Mouse (Mus musculus) C2C12 (cell line): ENCODE results near the gene Hexa.

Experiments used
- CEBPB ChIP-seq: IDR thresholded peaks from one replicate; pipeline ENCODE4 v1.6.1; 2011; ENCODE audit warnings: low read depth, mild to moderate bottlenecking, control low read depth, moderate library complexity
- CTCF ChIP-seq: IDR thresholded peaks from one replicate; pipeline ENCODE4 v1.5.1; 2011; ENCODE audit not compliant: control insufficient read depth, insufficient read depth, insufficient read length
- MYOD1 ChIP-seq: IDR thresholded peaks from one replicate; pipeline ENCODE4 v1.6.1; 2011; ENCODE audit warnings: low read depth; ENCODE audit not compliant: control insufficient read depth, insufficient read length

- no peak for TF ChIP-seq CTCF
- TF ChIP-seq MYOD1, result no peak
- no peak for TF ChIP-seq CEBPB
Observed at GRCm38 (mm10) chr9:59522906-59523305, 16.4 kb upstream of the Hexa start.
